Mouse (Mus musculus) limb, embryonic 14.5 days (tissue): ENCODE data around the gene Gm2244. TPM values are rescaled to one million over a fixed set of nuclear protein-coding genes. Genes with fewer than 3 reads are reported as not detected.
"Not testable (repeated sequence)": the region's sequence is repeated elsewhere in the genome, so short reads cannot be mapped to it uniquely, and the experiment has no call there.

Experiments
- ATAC-seq: fragments of 200-750 bp; cut with Nextera tagmentation; 2 replicates; pipeline ENCODE4 v1.8.0; 2017; ENCODE audit warnings: low read depth, moderate number of reproducible peaks, moderate TSS enrichment; ENCODE audit not compliant: low FRiP score
- DNase-seq: peaks from one replicate; pipeline ENCODE4 v3.0.0-alpha.2; 2015; ENCODE audit warnings: low spot score
- H3K27ac ChIP-seq: fragments of 300-500 bp; sonication (generic); replicated peaks from 2 replicates; pipeline ENCODE4 v1.5.1; 2014; ENCODE audit warnings: low read depth, mild to moderate bottlenecking, low read length, moderate library complexity, mixed read lengths
- H3K27me3 ChIP-seq: fragments of 300-500 bp; sonication (generic); 2 replicates; pipeline ENCODE4 v1.6.1; 2014; ENCODE audit warnings: low read length, mixed read lengths; ENCODE audit not compliant: control insufficient read depth, insufficient read depth
- H3K36me3 ChIP-seq: fragments of 300-500 bp; sonication (generic); 2 replicates; pipeline ENCODE4 v1.6.1; 2014; ENCODE audit warnings: mild to moderate bottlenecking, low read length, moderate library complexity, mixed read lengths; ENCODE audit not compliant: control insufficient read depth, insufficient read depth
- H3K4me1 ChIP-seq: fragments of 300-500 bp; sonication (generic); 2 replicates; pipeline ENCODE4 v1.6.1; 2014; ENCODE audit warnings: antibody characterized with exemption, low read length, mixed read lengths; ENCODE audit not compliant: control insufficient read depth, insufficient read depth
- H3K4me2 ChIP-seq: fragments of 300-500 bp; sonication (generic); replicated peaks from 2 replicates; pipeline ENCODE4 v1.6.1; 2014; ENCODE audit warnings: low read depth, mild to moderate bottlenecking, low read length, moderate library complexity; ENCODE audit not compliant: severe bottlenecking
- H3K4me3 ChIP-seq: fragments of 300-500 bp; sonication (generic); replicated peaks from 2 replicates; pipeline ENCODE4 v1.5.1; 2014; ENCODE audit warnings: low read length
- H3K9ac ChIP-seq: fragments of 300-500 bp; sonication (generic); 2 replicates; pipeline ENCODE4 v1.6.1; 2014; ENCODE audit warnings: mild to moderate bottlenecking, low read depth, low read length, moderate library complexity; ENCODE audit not compliant: severe bottlenecking
- H3K9me3 ChIP-seq: fragments of 300-500 bp; sonication (generic); 2 replicates; pipeline ENCODE4 v1.6.1; 2016; ENCODE audit warnings: low read length; ENCODE audit not compliant: control insufficient read depth
- WGBS: fragments of 180-500 bp; shearing (Covaris S2); extraction: QIAGEN DNeasy Blood & Tissue Kit; methylation state at CpG from one replicate; pipeline ENCODE4 v1.1.7; 2014; 5-methylcytosine and 5-hydroxymethylcytosine counted together
- polyA plus RNA-seq, 2 experiments: library from polyadenylated mRNA; depleted of rRNA in 1 of 2; stranded (reverse) in 1 of 2; unstranded in 1 of 2; fragments of >200 nt; fragmentation: Nextera tagmentation in 1 of 2; extraction: Ambion mirVana in 1 of 2; gene quantifications; 2 replicates each; pipeline versions ENCODE4 v1.2.1 to v1.2.3; 2012 to 2014

Gm2244 gene
- polyA plus RNA-seq (2012; rRNA removed) (not detected in 2 replicates), polyA plus RNA-seq (2014; fragmentation: Nextera tagmentation; extraction: Ambion mirVana) (not detected in 2 replicates)

- H3K9ac ChIP-seq, H3K4me3 ChIP-seq, H3K27me3 ChIP-seq, H3K4me1 ChIP-seq, H3K36me3 ChIP-seq, H3K9me3 ChIP-seq, H3K27ac ChIP-seq, DNase-seq, ATAC-seq, H3K4me2 ChIP-seq: not testable (repeated sequence)
- 92% methylated on average over 1 of the region's 3 CpGs for WGBS
Observed at GRCm38 (mm10) chr14:19549863-19550262, at the start of gene Gm2244. Gene Gm2244, minus strand, starts transcription at chr14:19549963.

- peak within 1 kb of the TSS; percentile 50 for H3K9ac ChIP-seq
Observed at GRCm38 (mm10) chr14:19584804-19585667, 35.3 kb upstream of the Gm2244 start, which contains the start of gene Gm2237. Gene Gm2237, minus strand, starts transcription at chr14:19585135.

More at GRCm38 (mm10) chr14:19584804-19585667, 35.3 kb upstream of the Gm2244 start, which contains the start of gene Gm2237:
- H3K9me3 ChIP-seq, H3K4me1 ChIP-seq, H3K36me3 ChIP-seq, H3K27me3 ChIP-seq, ATAC-seq, H3K27ac ChIP-seq: not testable (repeated sequence)
- peak; percentile 3 for DNase-seq
- WGBS: 0% methylated on average over 1 of the region's 62 CpGs
- peak within 1 kb of the TSS; percentile 40 for H3K4me3 ChIP-seq
- peak within 1 kb of the TSS; percentile 36 for H3K4me2 ChIP-seq

Other genes with a start within 250 kb of the Gm2244 start
- gene Gm21738, start 131.0 kb downstream of the Gm2244 start, polyA plus RNA-seq (2012; rRNA removed): 0.38 TPM in 1 of 2 replicates, not detected in the other
- gene Gm21738, start 131.0 kb downstream of the Gm2244 start, polyA plus RNA-seq (2014; fragmentation: Nextera tagmentation; extraction: Ambion mirVana): 0.77 and 1.1 TPM in 2 replicates
- gene Gm2237, start 35.2 kb upstream of the Gm2244 start, polyA plus RNA-seq (2012; rRNA removed): 7.5 and 9.6 TPM in 2 replicates
- 2.1 TPM in 2 replicates for gene Gm2237, start 35.2 kb upstream of the Gm2244 start, polyA plus RNA-seq (2014; fragmentation: Nextera tagmentation; extraction: Ambion mirVana)
- 0.06 TPM in 1 of 2 replicates, not detected in the other for gene Gm5458, start 52.6 kb upstream of the Gm2244 start, polyA plus RNA-seq (2012; rRNA removed)
- not detected in 2 replicates for gene Gm5458, start 52.6 kb upstream of the Gm2244 start, polyA plus RNA-seq (2014; fragmentation: Nextera tagmentation; extraction: Ambion mirVana)
- 87.3 and 105 TPM in 2 replicates for gene Nid2, start 201.3 kb upstream of the Gm2244 start, polyA plus RNA-seq (2012; rRNA removed)
- 107 and 112 TPM in 2 replicates for gene Nid2, start 201.3 kb upstream of the Gm2244 start, polyA plus RNA-seq (2014; fragmentation: Nextera tagmentation; extraction: Ambion mirVana)